Mouse (Mus musculus) mature B cell (primary cell): ENCODE measurements around the gene Zfp420.
"Not testable (repeated sequence)": the region's sequence is repeated elsewhere in the genome, so short reads cannot be mapped to it uniquely, and the experiment has no call there.

Source experiments
- in situ Hi-C: fragments of 300-500 bp; cut with MboI; formaldehyde crosslinking; loops from 2 replicates; pipeline ENCODE4 v1.14.3; 2019

Zfp420 gene

DNA sequence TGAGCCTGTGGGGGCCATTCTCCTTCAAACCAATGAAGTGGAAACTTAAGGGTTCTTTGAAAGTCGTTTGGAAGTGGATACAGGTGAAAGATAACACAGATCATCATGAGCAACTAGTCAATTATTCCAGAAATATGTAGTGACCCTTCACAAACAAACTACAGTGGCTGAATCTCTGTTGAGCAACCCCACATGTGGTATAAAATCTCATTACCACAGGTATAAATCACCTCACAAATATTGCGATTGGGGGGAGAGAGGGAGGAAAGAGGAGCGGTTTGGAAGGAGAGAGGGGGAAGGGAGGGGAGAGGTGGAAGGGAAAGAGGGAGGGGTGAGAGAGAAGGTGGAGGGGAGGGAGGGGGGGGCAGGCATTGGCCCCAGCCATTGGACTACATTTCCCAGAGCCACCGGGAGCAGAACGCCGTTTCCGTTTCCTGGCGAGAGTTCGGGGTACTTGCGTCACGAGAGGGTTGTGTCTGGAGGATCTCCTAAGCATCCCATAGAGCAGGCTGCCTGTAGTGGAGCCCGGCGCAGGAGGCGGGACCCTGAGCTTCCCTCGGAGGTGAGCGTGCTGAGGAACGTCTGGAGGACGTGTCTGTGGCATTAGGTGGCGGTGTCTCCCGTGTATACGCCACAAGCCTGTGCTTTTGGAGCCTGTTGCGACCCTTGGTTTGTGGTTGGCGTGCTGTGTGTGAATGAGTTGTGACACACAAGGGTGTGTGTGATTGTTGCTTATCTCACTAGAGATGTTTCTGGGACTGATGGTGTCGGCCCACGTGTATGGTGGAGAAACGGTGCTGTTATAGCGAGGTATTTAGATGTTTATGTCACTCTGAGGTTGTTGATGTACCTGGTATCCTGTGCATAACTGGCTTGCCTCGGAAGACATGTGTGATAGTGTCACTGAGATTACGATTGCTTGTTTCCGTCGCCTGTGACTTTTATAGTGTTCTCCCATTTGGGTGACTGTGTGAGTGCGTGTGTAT lies at the start of gene Zfp420:
Gene Zfp420, plus strand, starts transcription at position 448 of the 986 bp plus-strand sequence.
- in situ Hi-C loops: no loop called here

GRCm38 (mm10) chr7:29812244-29812643 lies 47.5 kb upstream of the Zfp420 start:
- in situ Hi-C loops: no loop called here

- in situ Hi-C loops: no loop called here
Observed at GRCm38 (mm10) chr7:29814381-29814780, 45.4 kb upstream of the Zfp420 start.

DNA sequence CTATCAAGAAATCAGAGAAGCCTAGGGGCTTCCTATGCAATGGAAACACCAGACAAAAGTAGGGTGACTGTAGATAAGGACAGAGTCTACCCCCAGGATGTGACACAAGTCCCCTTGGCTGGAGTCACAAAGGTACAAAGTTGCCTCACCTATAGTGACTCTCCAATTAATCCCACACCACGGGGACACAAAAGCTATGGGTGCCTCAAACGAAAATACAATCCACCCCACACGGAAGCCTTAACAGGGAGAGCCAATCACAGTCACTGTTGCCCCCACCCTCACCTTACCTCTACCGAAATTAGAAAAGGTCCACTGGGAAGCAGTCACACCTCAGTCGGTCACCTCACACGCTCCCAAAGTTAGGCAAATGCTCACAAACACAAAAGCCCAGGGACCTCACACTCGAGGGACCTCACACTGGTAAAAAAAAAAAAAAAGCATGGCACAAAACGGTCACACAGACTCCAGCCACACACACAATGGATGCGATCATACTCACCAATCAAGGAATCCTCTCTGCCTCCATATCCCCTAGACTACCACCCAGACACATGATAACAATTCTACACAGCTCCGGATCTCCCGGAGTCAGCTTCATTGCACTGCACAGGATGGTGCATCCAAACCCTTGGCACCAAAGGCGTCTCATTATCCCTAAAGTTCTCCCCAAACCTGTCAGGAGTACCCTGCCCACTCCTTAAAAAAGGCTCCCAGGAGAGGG lies 44.6 kb upstream of the Zfp420 start:
- in situ Hi-C loops: no loop called here

- in situ Hi-C loops: no loop called here
Observed at GRCm38 (mm10) chr7:29815910-29816429, 43.8 kb upstream of the Zfp420 start, which contains the start of gene Zfp790. Gene Zfp790, plus strand, starts transcription at chr7:29816114.

GRCm38 (mm10) chr7:29818619-29819254 lies 41.0 kb upstream of the Zfp420 start:
- in situ Hi-C loops: no loop called here

DNA sequence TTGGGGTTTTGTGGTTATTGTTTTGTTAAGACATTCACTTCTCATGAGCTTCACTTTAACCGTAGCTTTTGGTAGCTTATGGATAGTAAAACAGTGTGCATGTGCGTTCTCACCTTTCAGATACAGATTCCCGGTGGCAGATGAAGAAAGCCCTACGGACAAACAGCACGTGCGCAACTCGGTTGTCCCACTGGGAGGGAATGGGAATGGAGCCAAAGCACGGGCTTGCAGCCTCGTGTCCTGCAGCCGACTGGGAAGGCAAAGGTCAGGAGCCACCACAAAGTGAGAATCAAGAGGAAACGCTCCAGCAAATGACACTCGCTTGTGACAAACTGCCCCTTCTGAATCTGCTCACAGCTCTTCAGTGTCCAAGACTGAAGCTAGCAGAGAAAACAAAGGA lies 31.8 kb upstream of the Zfp420 start:
- in situ Hi-C loops: no loop called here

DNA sequence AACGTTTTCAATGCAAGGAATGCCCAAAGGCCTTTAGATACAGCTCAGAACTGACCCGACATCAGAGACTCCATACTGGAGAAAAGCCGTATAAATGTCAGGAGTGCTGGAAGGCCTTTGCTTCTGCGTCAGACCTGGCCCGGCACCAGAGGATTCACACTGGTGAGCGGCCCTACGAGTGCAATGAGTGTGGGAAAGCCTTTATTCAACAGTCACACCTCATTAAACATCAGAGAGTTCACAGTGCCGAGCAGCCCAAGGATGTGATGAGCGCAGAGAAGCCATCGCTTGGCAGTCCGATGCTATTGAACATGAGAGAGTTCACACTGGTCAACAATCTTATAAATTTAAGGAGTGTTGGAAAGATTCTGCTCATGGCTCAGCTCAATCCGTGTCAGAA lies 30.0 kb upstream of the Zfp420 start:
- in situ Hi-C loops: no loop called here

DNA sequence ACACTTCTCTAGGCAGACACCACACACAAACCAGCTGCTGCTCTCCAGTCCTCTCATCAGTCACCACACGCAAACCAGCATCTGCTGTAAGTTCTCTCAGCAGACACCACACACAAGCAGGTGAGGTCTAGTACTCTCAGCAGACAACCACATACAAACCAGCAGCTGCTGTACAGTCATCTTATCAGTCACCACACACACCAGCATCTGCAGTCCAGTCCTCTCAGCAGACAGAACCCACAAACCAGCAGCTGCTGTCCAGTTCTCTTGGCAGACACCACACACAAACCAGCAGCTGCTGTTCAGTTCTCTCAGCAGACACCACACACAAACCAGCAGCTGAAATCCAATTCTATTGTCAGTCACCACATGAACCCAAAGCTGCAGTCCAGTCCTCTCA lies 23.0 kb upstream of the Zfp420 start:
- in situ Hi-C loops: no loop called here

- in situ Hi-C loops: no loop called here
Observed at GRCm38 (mm10) chr7:29839256-29839655, 20.5 kb upstream of the Zfp420 start.

GRCm38 (mm10) chr7:29842105-29842504 lies 17.7 kb upstream of the Zfp420 start:
- in situ Hi-C loops: no loop called here

DNA sequence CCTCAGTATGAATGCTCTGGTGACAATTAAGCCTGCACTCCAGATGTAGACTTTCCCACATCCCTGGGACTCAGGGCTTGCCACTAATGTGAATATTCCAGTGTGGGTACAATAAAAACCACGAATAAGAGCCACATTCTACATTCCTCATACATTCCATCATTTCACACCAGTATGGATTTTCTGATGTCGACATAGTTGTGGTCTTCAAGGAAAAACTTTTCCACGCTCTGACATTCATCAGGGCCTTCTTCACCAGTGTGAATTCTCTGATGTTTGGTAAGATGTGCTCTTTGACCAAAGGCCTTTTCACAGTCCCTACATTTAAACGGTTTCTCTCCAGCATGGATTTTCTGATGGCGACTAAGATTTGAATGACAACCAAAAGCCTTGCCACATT lies 15.2 kb upstream of the Zfp420 start:
- in situ Hi-C loops: no loop called here

GRCm38 (mm10) chr7:29852831-29853218 lies 7.0 kb upstream of the Zfp420 start:
- in situ Hi-C loops: no loop called here

DNA sequence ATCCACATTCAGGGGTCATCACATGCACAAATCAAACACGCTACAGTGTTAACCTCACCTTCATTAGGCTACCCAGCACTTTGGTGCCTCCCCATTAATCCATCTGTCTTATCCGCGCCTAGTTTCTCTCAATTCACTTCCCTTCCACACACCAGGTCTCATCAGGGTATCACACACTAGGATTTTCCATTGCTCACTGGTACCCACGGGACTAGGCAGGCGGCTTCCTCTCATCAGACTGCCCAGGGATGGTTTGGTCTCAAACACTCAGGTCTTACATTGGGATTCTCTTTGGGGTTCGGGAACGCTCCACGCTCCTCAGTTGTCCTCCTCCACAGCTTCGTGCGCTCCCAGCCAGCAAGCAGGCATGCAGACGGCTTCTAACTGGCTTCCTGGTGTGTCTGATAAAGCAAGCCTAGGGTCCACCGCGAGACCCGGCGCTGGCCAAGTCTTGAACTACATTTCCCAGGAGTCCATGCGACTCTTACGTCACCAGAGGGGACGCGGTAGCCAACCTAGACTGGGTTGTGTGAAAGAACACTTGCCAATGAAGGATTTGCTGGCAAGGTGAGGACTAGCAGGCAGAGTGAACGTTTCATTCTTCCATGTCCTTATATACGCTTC lies 6.4 kb upstream of the Zfp420 start, which contains the start of gene Zfp940:
Gene Zfp940, minus strand, starts transcription at position 451 of the 624 bp plus-strand sequence.
- in situ Hi-C loops: no loop called here

- in situ Hi-C loops: no loop called here
Observed at GRCm38 (mm10) chr7:29861660-29862059, 1.9 kb downstream of the Zfp420 start.

DNA sequence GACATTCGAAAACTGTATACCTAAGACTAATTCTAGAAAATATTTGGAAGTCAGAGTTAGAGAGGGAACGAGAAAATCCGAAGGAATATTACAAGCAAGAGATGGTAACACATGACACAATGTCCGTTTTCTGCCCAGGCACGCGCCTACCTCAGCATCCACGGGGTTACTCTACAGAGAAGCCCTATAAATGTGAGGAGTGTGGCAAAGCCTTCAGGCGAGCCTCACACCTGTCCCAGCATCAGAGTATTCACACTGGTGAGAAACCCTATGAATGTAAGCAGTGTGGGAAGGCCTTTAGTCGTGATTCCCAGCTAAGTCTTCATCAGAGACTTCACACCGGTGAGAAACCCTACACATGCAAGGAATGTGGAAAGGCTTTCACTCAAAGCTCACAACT lies 14.5 kb downstream of the Zfp420 start:
- in situ Hi-C loops: no loop called here

DNA sequence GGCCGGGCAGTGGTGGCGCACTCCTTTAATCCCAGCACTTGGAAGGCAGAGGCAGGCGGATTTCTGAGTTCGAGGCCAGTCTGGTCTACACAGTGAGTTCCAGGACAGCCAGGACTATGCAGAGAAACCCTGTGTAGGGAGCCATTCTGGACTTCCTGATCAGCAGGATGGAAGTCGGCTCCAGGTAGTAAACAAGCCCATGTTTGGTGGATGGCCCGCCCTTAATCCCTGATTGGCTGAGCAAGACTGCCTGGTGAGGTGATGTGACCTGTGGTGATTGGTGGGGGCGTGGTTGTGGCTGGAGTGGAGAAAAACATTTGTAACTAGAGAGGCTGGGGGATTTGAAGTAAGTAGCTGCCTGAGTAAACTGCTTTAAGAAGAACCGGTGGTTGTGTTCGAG lies 17.8 kb downstream of the Zfp420 start:
- in situ Hi-C loops: not testable (repeated sequence)

DNA sequence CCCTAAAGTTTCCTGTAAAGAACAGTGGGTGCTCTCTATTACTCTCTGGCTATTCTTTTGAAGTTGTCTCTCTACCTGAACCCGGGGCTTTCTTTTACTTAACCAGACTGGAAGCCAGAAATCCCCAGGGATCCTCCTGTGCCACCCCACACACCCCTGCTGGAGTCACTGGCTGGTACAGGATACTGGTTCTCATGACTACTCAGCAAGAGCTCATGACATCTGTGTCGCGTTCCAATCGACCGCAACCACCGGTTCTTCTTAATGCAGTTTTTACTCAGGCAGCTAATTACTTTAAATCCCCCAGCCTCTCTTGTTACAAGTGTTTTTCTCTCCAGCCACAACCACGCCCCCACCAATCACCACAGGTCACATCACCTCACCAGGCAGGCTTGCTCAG lies 20.3 kb downstream of the Zfp420 start:
- in situ Hi-C loops: no loop called here

- in situ Hi-C loops: no loop called here
Observed at GRCm38 (mm10) chr7:29880916-29881315, 21.1 kb downstream of the Zfp420 start.

DNA sequence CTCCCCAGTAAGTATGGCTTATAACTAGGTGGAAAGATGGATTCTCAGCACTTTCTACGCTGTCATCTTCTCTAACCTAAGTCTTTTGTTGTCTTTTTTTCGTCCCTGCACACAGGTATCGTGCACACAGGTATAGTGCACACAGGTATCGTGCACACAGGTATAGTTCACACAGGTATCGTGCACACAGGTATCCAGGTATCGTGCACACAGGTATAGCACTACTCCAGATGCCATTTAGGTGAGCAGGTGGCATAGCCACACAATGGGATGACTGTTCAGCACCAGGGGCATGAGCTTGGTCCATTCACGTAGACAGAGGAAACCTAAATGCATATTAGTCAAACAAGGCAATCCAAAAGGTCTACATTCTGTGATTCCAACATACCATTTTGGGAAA lies 30.7 kb downstream of the Zfp420 start:
- in situ Hi-C loops: no loop called here

- in situ Hi-C loops: no loop called here
Observed at GRCm38 (mm10) chr7:29892756-29893155, 33.0 kb downstream of the Zfp420 start.

GRCm38 (mm10) chr7:29898351-29898750 lies 38.6 kb downstream of the Zfp420 start:
- in situ Hi-C loops: no loop called here
